Mouse (Mus musculus) hindbrain, embryonic 15.5 days (tissue): ENCODE measurements around the gene Tut4. TPM values are rescaled to one million over a fixed set of nuclear protein-coding genes. Genes with fewer than 3 reads are reported as not detected.

Experiments
- ATAC-seq: fragments of 200-750 bp; cut with Nextera tagmentation; 2 replicates; pipeline ENCODE4 v1.8.0; 2017; ENCODE audit warnings: low read depth, moderate number of reproducible peaks, moderate TSS enrichment; ENCODE audit not compliant: low FRiP score
- H3K27ac ChIP-seq: fragments of 300-500 bp; sonication (generic); replicated peaks from 2 replicates; pipeline ENCODE4 v1.5.1; 2015; ENCODE audit warnings: mild to moderate bottlenecking, inconsistent platforms
- H3K27me3 ChIP-seq: fragments of 300-500 bp; sonication (generic); 2 replicates; pipeline ENCODE4 v1.6.1; 2015; ENCODE audit warnings: control low read depth, inconsistent platforms
- H3K36me3 ChIP-seq: fragments of 300-500 bp; sonication (generic); 2 replicates; pipeline ENCODE4 v1.6.1; 2015; ENCODE audit warnings: control low read depth, inconsistent platforms
- H3K4me1 ChIP-seq: fragments of 300-500 bp; sonication (generic); replicated peaks from 2 replicates; pipeline ENCODE4 v1.6.1; 2015; ENCODE audit warnings: control low read depth, inconsistent platforms
- H3K4me2 ChIP-seq: fragments of 300-500 bp; sonication (generic); 2 replicates; pipeline ENCODE4 v1.6.1; 2015; ENCODE audit warnings: moderate library complexity, mild to moderate bottlenecking, inconsistent platforms
- H3K4me3 ChIP-seq: fragments of 300-500 bp; sonication (generic); 2 replicates; pipeline ENCODE4 v1.5.1; 2015; ENCODE audit warnings: mild to moderate bottlenecking, inconsistent platforms
- H3K9ac ChIP-seq: fragments of 300-500 bp; sonication (generic); 2 replicates; pipeline ENCODE4 v1.6.1; 2015; ENCODE audit warnings: inconsistent platforms
- H3K9me3 ChIP-seq: fragments of 300-500 bp; sonication (generic); 2 replicates; pipeline ENCODE4 v1.6.1; 2016; ENCODE audit warnings: control low read depth, inconsistent platforms
- WGBS: fragments of 180-500 bp; shearing (Covaris S2); methylation state at CpG from one replicate; pipeline ENCODE4 v1.1.7; 2015; 5-methylcytosine and 5-hydroxymethylcytosine counted together
- polyA plus RNA-seq: library from polyadenylated mRNA; unstranded; fragments of >200 nt; fragmentation: Nextera tagmentation; extraction: Ambion mirVana; gene quantifications from 2 replicates; pipeline ENCODE4 v1.2.1, GENCODE M21; 2015

Gene Tut4
- polyA plus RNA-seq, 1 experiment from 2014 or later: 47.1 TPM

DNA sequence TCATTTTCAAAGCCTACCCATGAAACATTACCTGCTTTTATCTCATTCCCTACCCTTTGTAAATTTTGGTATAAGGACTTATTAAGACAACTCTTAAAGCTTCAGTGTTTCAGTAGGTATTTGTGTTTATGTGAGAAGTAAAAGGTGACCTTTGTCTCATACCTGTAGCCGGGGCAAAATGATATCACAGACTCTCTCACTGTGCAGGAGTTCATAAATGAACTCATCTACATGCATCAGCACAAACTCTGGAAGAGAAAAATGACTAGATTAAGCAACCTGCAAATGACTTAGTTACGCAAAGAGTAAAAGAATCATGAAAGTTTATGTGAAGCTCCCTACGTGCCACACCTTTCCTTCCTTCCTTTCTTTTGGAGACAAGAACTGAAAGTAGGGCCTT, 113.4 kb downstream of the Tut4 start:
- no peak overlapping the region for H3K4me2 ChIP-seq
- H3K9me3 ChIP-seq: no peaks in the 10 kb centered on the region
- peaks cover 11% of the 10 kb centered on the region for H3K4me1 ChIP-seq
- 98% methylated on average over 3 of the region's 3 CpGs for WGBS
- H3K27me3 ChIP-seq: no peaks in the 10 kb centered on the region
- H3K27ac ChIP-seq: no peak overlapping the region
- H3K36me3 ChIP-seq: peaks cover 64% of the 10 kb centered on the region
- H3K9ac ChIP-seq: no peak overlapping the region
- no peak overlapping the region for H3K4me3 ChIP-seq
- ATAC-seq: no peak

DNA sequence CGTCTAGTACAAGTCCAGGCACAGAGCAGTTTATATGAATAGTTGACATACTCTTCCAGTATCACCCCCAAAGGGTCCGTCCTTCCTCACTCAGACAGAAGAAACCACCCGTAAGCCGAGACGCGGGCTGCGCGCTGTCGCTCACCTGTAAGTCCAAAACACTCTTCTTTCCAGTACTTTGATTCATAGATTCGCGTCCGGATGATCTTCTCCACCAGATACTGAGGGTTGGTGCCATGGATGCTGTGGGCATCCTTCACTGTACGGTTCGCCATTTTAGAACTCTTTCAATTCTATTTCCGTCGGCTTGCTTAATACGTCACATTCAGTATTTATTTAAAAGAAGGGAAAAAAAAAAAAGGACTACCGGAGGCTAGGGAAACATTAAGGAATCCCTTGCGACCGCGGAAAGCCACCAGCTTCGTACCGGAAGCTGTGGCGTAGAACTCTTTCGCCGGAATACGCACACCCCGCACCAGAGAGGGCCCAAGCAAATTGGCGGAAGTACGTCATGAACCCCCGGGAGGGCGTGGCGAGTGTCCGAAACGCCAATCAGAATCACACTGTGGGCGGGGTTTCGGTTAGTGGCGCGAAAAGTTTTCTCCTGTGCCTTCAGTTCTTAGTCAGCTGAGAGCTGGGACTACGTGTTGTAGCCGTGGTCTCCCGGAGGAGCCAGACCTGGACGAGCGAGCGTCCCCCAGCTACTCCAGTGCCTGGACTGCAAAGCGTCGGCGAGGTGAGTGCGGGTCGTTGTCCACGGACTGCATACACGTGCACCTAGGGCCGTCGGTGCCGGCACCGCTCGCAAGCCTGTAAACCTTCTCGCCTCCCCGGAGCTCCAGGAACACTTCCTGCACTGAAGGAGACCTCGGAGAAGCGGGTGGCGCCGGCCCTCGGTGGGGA, 119.9 kb downstream of the Tut4 start, which contains the start of the genes Prpf38a and Orc1:
Gene Prpf38a (minus strand): TSS at position 497 of the 903 bp plus-strand sequence.
Gene Orc1 (plus strand): TSS at position 584 of the 903 bp plus-strand sequence.
- ATAC-seq: peak; percentile 99
- under 1% methylated on average over 64 of the region's 64 CpGs for WGBS
- H3K36me3 ChIP-seq: peaks cover 18% of the 10 kb centered on the region

DNA sequence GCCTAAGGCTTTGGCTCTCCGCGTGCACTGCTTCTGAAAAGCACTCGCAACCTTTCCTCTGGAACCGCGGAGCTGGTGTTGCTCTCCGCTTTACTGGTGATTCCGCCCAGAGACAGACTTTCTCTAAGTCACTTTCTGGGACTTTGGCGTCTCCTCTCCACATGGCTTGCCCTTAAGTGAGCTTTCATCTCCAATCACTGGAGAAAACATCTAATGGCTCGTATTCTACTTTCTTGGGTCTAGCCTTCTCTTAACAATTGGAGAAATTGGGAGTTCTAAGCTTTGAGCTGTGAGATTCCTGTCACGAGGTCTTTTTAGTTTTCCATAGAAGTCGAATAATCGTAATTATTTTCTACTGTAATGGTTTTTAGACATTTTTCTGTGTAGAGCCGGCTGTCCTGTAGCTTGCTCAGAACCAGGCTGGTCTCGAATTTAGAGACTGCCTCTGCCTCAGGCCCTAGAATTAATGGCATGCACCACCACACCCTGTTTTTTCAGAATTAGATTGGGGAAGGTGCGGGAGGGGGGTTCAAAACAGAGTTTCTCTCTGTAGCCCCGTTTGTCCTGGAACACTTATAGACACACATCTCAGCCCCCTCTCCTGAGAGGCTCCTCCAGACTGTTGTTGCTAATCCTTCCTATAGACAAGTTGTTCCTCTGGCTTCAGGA, 120.7 kb downstream of the Tut4 start:
- Histone ChIP-seq H3K4me3 (peak overlapping the region; percentile 79), H3K27ac (0 out of 2 replicates have a peak overlapping the region, but pooled peaks have one; percentile 30), H3K27me3 (no peaks in the 10 kb centered on the region), H3K4me1 (peaks cover 25% of the 10 kb centered on the region), H3K4me2 (peak overlapping the region; percentile 90), H3K9me3 (no peaks in the 10 kb centered on the region), H3K9ac (peak overlapping the region; percentile 39), H3K36me3 (peaks cover 13% of the 10 kb centered on the region)
- no peak for ATAC-seq
- WGBS: 1% methylated on average over 16 of the region's 16 CpGs

More for the DNA sequence above, 119.9 kb downstream of the Tut4 start, which contains the start of the genes Prpf38a and Orc1:
- peaks cover 25% of the 10 kb centered on the region for H3K4me1 ChIP-seq
- no peaks in the 10 kb centered on the region for H3K27me3 ChIP-seq
- peak within 1 kb of the TSS; percentile 61 for H3K9ac ChIP-seq
- peak within 1 kb of the TSS; percentile 78 for H3K27ac ChIP-seq
- H3K4me2 ChIP-seq: peak within 1 kb of the TSS; percentile 90
- H3K9me3 ChIP-seq: no peaks in the 10 kb centered on the region
- H3K4me3 ChIP-seq: peak within 1 kb of the TSS; percentile 79

DNA sequence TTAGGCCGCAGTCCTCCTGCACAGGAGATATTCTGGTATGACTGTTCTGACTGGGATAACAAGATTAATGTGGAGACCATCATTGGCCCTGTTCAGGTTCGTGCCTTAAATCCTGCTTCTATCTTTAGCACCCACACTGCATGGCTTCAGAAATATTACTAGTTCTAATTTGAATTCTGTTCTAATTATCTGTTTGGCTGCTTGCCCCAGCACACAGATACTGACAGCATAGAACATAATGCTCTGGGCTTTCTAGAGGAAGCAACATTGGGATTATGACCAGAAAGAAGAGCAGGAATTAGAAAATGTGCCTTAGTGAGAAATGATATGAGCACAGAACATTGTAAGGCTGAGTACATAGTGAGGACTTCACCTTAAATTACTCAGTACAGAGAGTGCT, 134.2 kb downstream of the Tut4 start:
- Histone ChIP-seq H3K4me2 (no peak overlapping the region), H3K9me3 (no peaks in the 10 kb centered on the region), H3K27ac (no peak overlapping the region), H3K27me3 (no peaks in the 10 kb centered on the region), H3K9ac (no peak overlapping the region), H3K4me1 (no peaks in the 10 kb centered on the region), H3K4me3 (no peak overlapping the region), H3K36me3 (no peaks in the 10 kb centered on the region)
- 89% methylated on average over 2 of the region's 2 CpGs for WGBS
- ATAC-seq: no peak

DNA sequence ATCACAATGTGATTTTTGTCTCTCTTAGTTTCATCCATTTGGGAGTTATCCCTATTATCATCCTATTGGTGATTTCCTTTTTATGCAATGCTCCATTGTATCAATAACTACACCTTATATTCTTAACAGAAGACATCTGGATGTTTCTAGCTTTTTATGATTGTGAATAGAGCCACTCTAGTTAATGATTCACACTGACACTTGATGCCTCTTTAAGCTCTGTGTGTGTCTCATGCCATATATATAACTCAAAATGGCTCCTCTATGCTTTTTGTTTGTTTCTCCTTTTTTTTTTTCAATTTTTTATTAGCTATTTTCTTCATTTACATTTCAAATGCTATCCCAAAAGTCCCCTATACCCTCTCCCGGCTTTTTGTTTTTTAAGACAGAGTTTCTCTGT, 136.6 kb downstream of the Tut4 start:
- no peak overlapping the region for H3K4me2 ChIP-seq
- no peak for ATAC-seq
- no peaks in the 10 kb centered on the region for H3K36me3 ChIP-seq
- no peak overlapping the region for H3K4me3 ChIP-seq
- H3K9ac ChIP-seq: no peak overlapping the region
- no peaks in the 10 kb centered on the region for H3K4me1 ChIP-seq
- 94% methylated on average over 1 of the region's 1 CpGs for WGBS
- H3K27me3 ChIP-seq: no peaks in the 10 kb centered on the region
- no peaks in the 10 kb centered on the region for H3K9me3 ChIP-seq
- no peak overlapping the region for H3K27ac ChIP-seq

DNA sequence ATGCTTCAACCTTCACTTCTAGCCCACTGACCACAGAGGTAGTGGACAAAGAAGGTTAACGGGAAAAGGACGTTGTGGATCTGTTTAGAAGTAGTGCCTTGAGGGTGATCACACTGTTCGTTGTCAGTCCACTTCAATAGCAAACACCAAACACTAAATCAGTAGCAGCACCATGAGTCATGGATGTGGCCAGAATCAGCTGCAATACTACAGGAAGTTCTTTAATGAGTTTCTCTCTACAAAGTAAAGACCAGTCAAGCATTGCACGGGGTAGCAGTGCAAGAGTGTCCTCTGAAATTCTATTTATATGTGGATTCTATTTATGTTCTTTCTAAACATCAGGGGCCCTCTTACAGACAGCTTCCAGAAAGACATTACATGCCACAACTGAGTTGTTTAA, 139.1 kb downstream of the Tut4 start:
- no peak overlapping the region for H3K27ac ChIP-seq
- H3K4me3 ChIP-seq: no peak overlapping the region
- no peaks in the 10 kb centered on the region for H3K27me3 ChIP-seq
- H3K9ac ChIP-seq: no peak overlapping the region
- 92% methylated on average over 4 of the region's 4 CpGs for WGBS
- no peak overlapping the region for H3K4me2 ChIP-seq
- H3K36me3 ChIP-seq: no peaks in the 10 kb centered on the region
- H3K9me3 ChIP-seq: no peaks in the 10 kb centered on the region
- no peaks in the 10 kb centered on the region for H3K4me1 ChIP-seq
- no peak for ATAC-seq

DNA sequence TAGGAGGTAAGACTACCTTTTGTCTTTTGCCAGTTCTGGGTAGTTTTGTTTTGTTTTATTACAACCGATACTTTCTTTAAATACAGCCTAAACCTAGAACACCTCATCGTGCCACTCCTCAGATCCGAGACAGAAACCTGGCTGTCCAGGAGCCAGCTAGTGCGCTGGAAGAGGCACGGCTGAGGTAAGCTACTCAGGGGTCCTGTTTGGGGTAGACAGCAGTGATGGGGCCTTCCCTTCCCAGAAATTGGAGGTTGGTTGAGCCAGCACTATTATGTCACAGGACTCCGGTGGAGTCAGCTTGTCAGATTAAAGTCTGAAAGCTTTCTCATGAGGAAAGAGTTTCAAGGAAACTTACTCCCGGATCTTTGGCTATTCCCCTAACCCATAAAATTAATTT, 142.6 kb downstream of the Tut4 start:
- Histone ChIP-seq H3K4me3 (no peak overlapping the region), H3K36me3 (0 out of 2 replicates have a peak, but pooled peaks cover 3% of the 10 kb centered on the region), H3K4me2 (no peak overlapping the region), H3K9me3 (no peaks in the 10 kb centered on the region), H3K27ac (no peak overlapping the region), H3K27me3 (no peaks in the 10 kb centered on the region), H3K9ac (no peak overlapping the region), H3K4me1 (no peaks in the 10 kb centered on the region)
- ATAC-seq: no peak
- WGBS: 98% methylated on average over 7 of the region's 7 CpGs

DNA sequence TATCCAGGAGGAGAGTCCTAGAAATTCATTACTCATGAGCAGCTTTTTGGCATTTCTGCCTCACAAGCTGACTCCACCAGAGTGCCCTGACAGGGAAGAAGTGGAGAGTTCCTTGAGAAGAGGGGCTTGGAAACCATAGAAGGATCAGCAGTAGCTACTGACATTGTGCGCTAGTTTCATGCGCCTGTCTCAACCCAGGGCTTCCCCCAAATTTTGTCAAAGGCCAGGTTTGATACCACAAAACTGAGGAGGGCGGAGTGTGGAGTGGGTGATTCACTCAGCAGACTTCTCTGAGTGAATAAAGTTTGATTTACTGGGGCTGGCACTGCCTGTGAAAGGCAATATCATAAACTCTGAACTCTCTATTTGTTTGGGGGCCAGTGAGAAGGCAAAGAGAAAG, 149.4 kb downstream of the Tut4 start:
- H3K27ac ChIP-seq: no peak overlapping the region
- H3K9ac ChIP-seq: no peak overlapping the region
- H3K27me3 ChIP-seq: no peaks in the 10 kb centered on the region
- H3K4me2 ChIP-seq: no peak overlapping the region
- no peak for ATAC-seq
- H3K4me3 ChIP-seq: no peak overlapping the region
- no peaks in the 10 kb centered on the region for H3K9me3 ChIP-seq
- no peaks in the 10 kb centered on the region for H3K4me1 ChIP-seq
- H3K36me3 ChIP-seq: 0 out of 2 replicates have a peak, but pooled peaks cover 3% of the 10 kb centered on the region
- WGBS: 98% methylated on average over 3 of the region's 3 CpGs

Other genes with a start within 250 kb of the Tut4 start
- gene Zyg11a, start 241.4 kb upstream of the Tut4 start, polyA plus RNA-seq: 0.06 and 0.10 TPM in 2 replicates
- gene Zyg11b, start 158.3 kb upstream of the Tut4 start, polyA plus RNA-seq: 31.5 and 32.4 TPM in 2 replicates
- 45.1 and 52.5 TPM in 2 replicates for gene Coa7, start 131.3 kb upstream of the Tut4 start, polyA plus RNA-seq
- 4.6 and 4.7 TPM in 2 replicates for gene Shisal2a, start 76.1 kb upstream of the Tut4 start, polyA plus RNA-seq
- gene Gpx7, start 52.5 kb upstream of the Tut4 start, polyA plus RNA-seq: 32.3 and 34.0 TPM in 2 replicates
- 74.4 and 77.3 TPM in 2 replicates for gene Prpf38a, start 119.9 kb downstream of the Tut4 start, polyA plus RNA-seq
- 1.6 and 2.9 TPM in 2 replicates for gene Orc1, start 120.0 kb downstream of the Tut4 start, polyA plus RNA-seq
- 19.5 and 20.3 TPM in 2 replicates for gene Cc2d1b, start 160.5 kb downstream of the Tut4 start, polyA plus RNA-seq